Mouse (Mus musculus) lung, adult 2 months (tissue): Measurements from ENCODE around the gene Ttpal. TPM values are rescaled to one million over a fixed set of nuclear protein-coding genes. Genes with fewer than 3 reads are reported as not detected.

Experiments used
- DNase-seq: peaks from one replicate; pipeline ENCODE4 v3.0.0; 2022
- H3K4me1 ChIP-seq: fragments of 200-500 bp; 2 replicates; pipeline ENCODE4 v1.6.1; 2011; ENCODE audit warnings: low read length; ENCODE audit not compliant: control insufficient read depth, insufficient read depth
- H3K4me3 ChIP-seq: fragments of 200-500 bp; replicated peaks from 2 replicates; pipeline ENCODE3; 2011; ENCODE audit warnings: low read depth, mild to moderate bottlenecking, control low read depth, low read length; ENCODE audit errors: extremely low read depth
- CTCF ChIP-seq: fragments of 200-500 bp; IDR thresholded peaks from 2 replicates; pipeline ENCODE4 v1.5.1; 2011; ENCODE audit warnings: mild to moderate bottlenecking, low read length, control low read depth; ENCODE audit not compliant: insufficient read depth
- POLR2A ChIP-seq: fragments of 200-500 bp; IDR thresholded peaks from 2 replicates; pipeline ENCODE4 v1.6.1; 2011; ENCODE audit warnings: low read depth, mild to moderate bottlenecking, control low read depth, low read length, borderline replicate concordance; ENCODE audit errors: extremely low read depth
- WGBS: fragments of 180-500 bp; shearing (Covaris S2); methylation state at CpG from one replicate; pipeline ENCODE4 v1.1.7; 2018; 5-methylcytosine and 5-hydroxymethylcytosine counted together
- polyA plus RNA-seq: library from polyadenylated mRNA; depleted of rRNA; stranded (reverse); fragments of >200 nt; gene quantifications from 2 replicates; pipeline ENCODE4 v1.2.3, GENCODE M21; 2012; rRNA removed

Gene Ttpal
- polyA plus RNA-seq: 23.4 and 25.8 TPM in 2 replicates

- under 1% methylated on average over 57 of the region's 57 CpGs for WGBS
- Histone ChIP-seq H3K4me1 (peaks cover under 1% of the 10 kb centered on the region), H3K4me3 (peak within 1 kb of the TSS; percentile 79)
- DNase-seq: peak; percentile 82
- TF ChIP-seq CTCF (peak; percentile 60), POLR2A (peak; percentile 38)
These were observed at the start of gene Ttpal for GRCm38 (mm10) chr2:163602101-163602971. TSS of gene Ttpal (plus strand) at chr2:163602314.

- Histone ChIP-seq H3K4me1 (no peaks in the 10 kb centered on the region), H3K4me3 (no peak overlapping the region)
- no peak for DNase-seq
- TF ChIP-seq CTCF (no peak), POLR2A (no peak)
- 58% methylated on average over 8 of the region's 8 CpGs for WGBS
These were observed 49.6 kb upstream of the Ttpal start for GRCm38 (mm10) chr2:163552518-163552929.

GRCm38 (mm10) chr2:163554425-163554982 lies 47.6 kb upstream of the Ttpal start:
- DNase-seq: no peak
- TF ChIP-seq CTCF (no peak), POLR2A (no peak)
- WGBS: 69% methylated on average over 4 of the region's 4 CpGs
- no peaks in the 10 kb centered on the region for H3K4me1 ChIP-seq
- H3K4me3 ChIP-seq: no peak overlapping the region

- H3K4me1 ChIP-seq: no peaks in the 10 kb centered on the region
- TF ChIP-seq POLR2A (no peak), CTCF (no peak)
- no peak for DNase-seq
- 59% methylated on average over 6 of the region's 6 CpGs for WGBS
- no peak overlapping the region for H3K4me3 ChIP-seq
These were observed 47.1 kb upstream of the Ttpal start for GRCm38 (mm10) chr2:163554996-163555395.

GRCm38 (mm10) chr2:163555417-163555816 lies 46.7 kb upstream of the Ttpal start:
- H3K4me3 ChIP-seq: no peak overlapping the region
- no peak for TF ChIP-seq CTCF
- no peak for TF ChIP-seq POLR2A
- 36% methylated on average over 13 of the region's 13 CpGs for WGBS
- DNase-seq: no peak
- no peaks in the 10 kb centered on the region for H3K4me1 ChIP-seq

- Histone ChIP-seq H3K4me1 (no peaks in the 10 kb centered on the region), H3K4me3 (no peak overlapping the region)
- WGBS: 67% methylated on average over 1 of the region's 1 CpGs
- DNase-seq: no peak
- no peak for TF ChIP-seq CTCF
- no peak for TF ChIP-seq POLR2A
These were observed 43.6 kb upstream of the Ttpal start for GRCm38 (mm10) chr2:163558548-163558947.

GRCm38 (mm10) chr2:163559236-163559635 lies 42.9 kb upstream of the Ttpal start:
- no peak for DNase-seq
- 53% methylated on average over 5 of the region's 5 CpGs for WGBS

GRCm38 (mm10) chr2:163560247-163560646 lies 41.9 kb upstream of the Ttpal start:
- H3K4me3 ChIP-seq: no peak overlapping the region
- TF ChIP-seq CTCF: no peak
- no peak for TF ChIP-seq POLR2A
- DNase-seq: no peak
- 91% methylated on average over 3 of the region's 3 CpGs for WGBS
- no peaks in the 10 kb centered on the region for H3K4me1 ChIP-seq

More at GRCm38 (mm10) chr2:163559236-163559635, 42.9 kb upstream of the Ttpal start:
- no peak for TF ChIP-seq CTCF
- no peak for TF ChIP-seq POLR2A
- Histone ChIP-seq H3K4me1 (no peaks in the 10 kb centered on the region), H3K4me3 (no peak overlapping the region)

GRCm38 (mm10) chr2:163561258-163561948 lies 40.7 kb upstream of the Ttpal start:
- no peak for TF ChIP-seq CTCF
- no peak for TF ChIP-seq POLR2A

GRCm38 (mm10) chr2:163564646-163565045 lies 37.5 kb upstream of the Ttpal start:
- WGBS: 20% methylated on average over 8 of the region's 8 CpGs
- DNase-seq: no peak
- no peaks in the 10 kb centered on the region for H3K4me1 ChIP-seq
- H3K4me3 ChIP-seq: no peak overlapping the region
- TF ChIP-seq POLR2A (no peak), CTCF (no peak)

More at GRCm38 (mm10) chr2:163561258-163561948, 40.7 kb upstream of the Ttpal start:
- WGBS: 62% methylated on average over 13 of the region's 13 CpGs
- H3K4me3 ChIP-seq: no peak overlapping the region
- H3K4me1 ChIP-seq: no peaks in the 10 kb centered on the region
- DNase-seq: no peak
